Mouse (Mus musculus) neural tube, embryonic 14.5 days (tissue): ENCODE measurements around the gene Pros1. TPM values are rescaled to one million over a fixed set of nuclear protein-coding genes. Genes with fewer than 3 reads are reported as not detected.

Experiments
- ATAC-seq: fragments of 200-750 bp; cut with Nextera tagmentation; 2 replicates; pipeline ENCODE4 v1.8.0; 2017; ENCODE audit warnings: low read depth, mild to moderate bottlenecking, moderate TSS enrichment, moderate library complexity
- H3K27ac ChIP-seq: fragments of 300-500 bp; sonication (generic); 2 replicates; pipeline ENCODE4 v1.5.1; 2014; ENCODE audit warnings: low read depth, mild to moderate bottlenecking, control low read depth, low read length, moderate library complexity, mixed read lengths
- H3K27me3 ChIP-seq: fragments of 300-500 bp; sonication (generic); 2 replicates; pipeline ENCODE4 v1.6.1; 2014; ENCODE audit warnings: low read length; ENCODE audit not compliant: control insufficient read depth, insufficient read depth
- H3K36me3 ChIP-seq: fragments of 300-500 bp; sonication (generic); 2 replicates; pipeline ENCODE4 v1.6.1; 2014; ENCODE audit warnings: low read length, mixed read lengths; ENCODE audit not compliant: control insufficient read depth, insufficient read depth
- H3K4me1 ChIP-seq: fragments of 300-500 bp; sonication (generic); 2 replicates; pipeline ENCODE4 v1.6.1; 2014; ENCODE audit warnings: low read length; ENCODE audit not compliant: control insufficient read depth, insufficient read depth
- H3K4me2 ChIP-seq: fragments of 300-500 bp; sonication (generic); 2 replicates; pipeline ENCODE4 v1.6.1; 2014; ENCODE audit warnings: mild to moderate bottlenecking, low read depth, low read length, control low read depth
- H3K4me3 ChIP-seq: fragments of 300-500 bp; sonication (generic); 2 replicates; pipeline ENCODE4 v1.5.1; 2014; ENCODE audit warnings: low read depth, low read length, control low read depth, mixed read lengths
- H3K9ac ChIP-seq: fragments of 300-500 bp; sonication (generic); replicated peaks from 2 replicates; pipeline ENCODE4 v1.6.1; 2014; ENCODE audit warnings: low read depth, mild to moderate bottlenecking, control low read depth, low read length, mixed read lengths
- H3K9me3 ChIP-seq: fragments of 300-500 bp; sonication (generic); 2 replicates; pipeline ENCODE4 v1.6.1; 2016; ENCODE audit warnings: low read length; ENCODE audit not compliant: control insufficient read depth
- WGBS: fragments of 180-500 bp; shearing (Covaris S2); extraction: QIAGEN DNeasy Blood & Tissue Kit; methylation state at CpG from one replicate; pipeline ENCODE4 v1.1.7; 2014; 5-methylcytosine and 5-hydroxymethylcytosine counted together
- polyA plus RNA-seq: library from polyadenylated mRNA; unstranded; fragments of >200 nt; fragmentation: Nextera tagmentation; extraction: Ambion mirVana; gene quantifications from 2 replicates; pipeline ENCODE4 v1.2.1, GENCODE M21; 2014

Gene Pros1
- polyA plus RNA-seq, 1 experiment from 2014 or later, result 12.2 TPM

- no peak overlapping the region for H3K27ac ChIP-seq
- H3K4me1 ChIP-seq, result no peaks in the 10 kb centered on the region
- no peak overlapping the region for H3K4me3 ChIP-seq
- no peaks in the 10 kb centered on the region for H3K36me3 ChIP-seq
- no peak overlapping the region for H3K9ac ChIP-seq
- 87% methylated on average over 2 of the region's 2 CpGs for WGBS
- no peak overlapping the region for H3K4me2 ChIP-seq
- ATAC-seq, result no peak
- no peaks in the 10 kb centered on the region for H3K27me3 ChIP-seq
- H3K9me3 ChIP-seq, result no peaks in the 10 kb centered on the region
Measured at GRCm38 (mm10) chr16:62856273-62856672, 2.2 kb downstream of the Pros1 start.

GRCm38 (mm10) chr16:62857498-62857897 lies 3.4 kb downstream of the Pros1 start:
- H3K27ac ChIP-seq, result no peak overlapping the region
- no peaks in the 10 kb centered on the region for H3K27me3 ChIP-seq
- WGBS, result 91% methylated on average over 2 of the region's 2 CpGs
- H3K36me3 ChIP-seq, result no peaks in the 10 kb centered on the region
- H3K4me3 ChIP-seq, result no peak overlapping the region
- H3K4me1 ChIP-seq, result no peaks in the 10 kb centered on the region
- no peak overlapping the region for H3K9ac ChIP-seq
- no peaks in the 10 kb centered on the region for H3K9me3 ChIP-seq
- no peak for ATAC-seq
- no peak overlapping the region for H3K4me2 ChIP-seq

GRCm38 (mm10) chr16:62858018-62858417 lies 3.9 kb downstream of the Pros1 start:
- Histone ChIP-seq H3K36me3 (no peaks in the 10 kb centered on the region), H3K9me3 (no peaks in the 10 kb centered on the region), H3K4me3 (no peak overlapping the region), H3K4me1 (no peaks in the 10 kb centered on the region), H3K4me2 (no peak overlapping the region), H3K9ac (no peak overlapping the region), H3K27me3 (no peaks in the 10 kb centered on the region), H3K27ac (no peak overlapping the region)
- 90% methylated on average over 1 of the region's 1 CpGs for WGBS
- no peak for ATAC-seq

GRCm38 (mm10) chr16:62860140-62860539 lies 6.0 kb downstream of the Pros1 start:
- Histone ChIP-seq H3K9ac (no peak overlapping the region), H3K27me3 (no peaks in the 10 kb centered on the region), H3K4me2 (no peak overlapping the region), H3K4me1 (no peaks in the 10 kb centered on the region), H3K9me3 (no peaks in the 10 kb centered on the region), H3K27ac (no peak overlapping the region), H3K36me3 (no peaks in the 10 kb centered on the region), H3K4me3 (no peak overlapping the region)
- WGBS, result 87% methylated on average over 1 of the region's 1 CpGs
- ATAC-seq, result no peak

GRCm38 (mm10) chr16:62861455-62861854 lies 7.3 kb downstream of the Pros1 start:
- H3K4me2 ChIP-seq, result no peak overlapping the region
- H3K9ac ChIP-seq, result no peak overlapping the region
- H3K27me3 ChIP-seq, result no peaks in the 10 kb centered on the region
- no peak for ATAC-seq
- H3K27ac ChIP-seq, result no peak overlapping the region
- WGBS, result 72% methylated on average over 6 of the region's 6 CpGs
- H3K4me3 ChIP-seq, result no peak overlapping the region
- no peaks in the 10 kb centered on the region for H3K9me3 ChIP-seq
- H3K36me3 ChIP-seq, result no peaks in the 10 kb centered on the region
- no peaks in the 10 kb centered on the region for H3K4me1 ChIP-seq

- Histone ChIP-seq H3K27ac (no peak overlapping the region), H3K36me3 (no peaks in the 10 kb centered on the region), H3K4me2 (no peak overlapping the region), H3K4me3 (no peak overlapping the region), H3K9ac (no peak overlapping the region), H3K4me1 (no peaks in the 10 kb centered on the region; the same call in 1 of the 2 replicates), H3K27me3 (no peaks in the 10 kb centered on the region), H3K9me3 (no peaks in the 10 kb centered on the region)
- WGBS, result 23% methylated on average over 5 of the region's 5 CpGs
- ATAC-seq, result peak; percentile 60
Measured at GRCm38 (mm10) chr16:62872688-62873117, 18.6 kb downstream of the Pros1 start.

- no peak overlapping the region for H3K4me3 ChIP-seq
- H3K9ac ChIP-seq, result no peak overlapping the region
- H3K27me3 ChIP-seq, result no peaks in the 10 kb centered on the region
- ATAC-seq, result peak; percentile 71
- no peaks in the 10 kb centered on the region; the same call in 1 of the 2 replicates for H3K4me1 ChIP-seq
- 7% methylated on average over 4 of the region's 4 CpGs for WGBS
- H3K27ac ChIP-seq, result no peak overlapping the region
- H3K9me3 ChIP-seq, result no peaks in the 10 kb centered on the region
- H3K4me2 ChIP-seq, result no peak overlapping the region
- no peaks in the 10 kb centered on the region for H3K36me3 ChIP-seq
Measured at GRCm38 (mm10) chr16:62873180-62873579, 19.1 kb downstream of the Pros1 start.

- no peaks in the 10 kb centered on the region; the same call in 1 of the 2 replicates for H3K4me1 ChIP-seq
- no peaks in the 10 kb centered on the region for H3K36me3 ChIP-seq
- no peak overlapping the region for H3K4me2 ChIP-seq
- no peak for ATAC-seq
- H3K27ac ChIP-seq, result no peak overlapping the region
- no peaks in the 10 kb centered on the region for H3K9me3 ChIP-seq
- H3K4me3 ChIP-seq, result no peak overlapping the region
- WGBS, result 64% methylated on average over 6 of the region's 6 CpGs
- H3K9ac ChIP-seq, result no peak overlapping the region
- no peaks in the 10 kb centered on the region for H3K27me3 ChIP-seq
Measured at GRCm38 (mm10) chr16:62874065-62874464, 20.0 kb downstream of the Pros1 start.

- Histone ChIP-seq H3K4me3 (no peak overlapping the region), H3K9me3 (no peaks in the 10 kb centered on the region), H3K27ac (no peak overlapping the region), H3K4me1 (no peaks in the 10 kb centered on the region), H3K4me2 (no peak overlapping the region), H3K9ac (no peak overlapping the region), H3K36me3 (no peaks in the 10 kb centered on the region), H3K27me3 (no peaks in the 10 kb centered on the region)
- 88% methylated on average over 3 of the region's 3 CpGs for WGBS
- no peak for ATAC-seq
Measured at GRCm38 (mm10) chr16:62895824-62896223, 41.7 kb downstream of the Pros1 start.

- WGBS, result 90% methylated on average over 1 of the region's 1 CpGs
Measured at GRCm38 (mm10) chr16:62911364-62911763, 57.3 kb downstream of the Pros1 start.

More at GRCm38 (mm10) chr16:62911364-62911763, 57.3 kb downstream of the Pros1 start:
- H3K4me3 ChIP-seq, result no peak overlapping the region
- H3K4me1 ChIP-seq, result no peaks in the 10 kb centered on the region
- H3K4me2 ChIP-seq, result no peak overlapping the region
- H3K9me3 ChIP-seq, result no peaks in the 10 kb centered on the region
- ATAC-seq, result no peak
- no peak overlapping the region for H3K9ac ChIP-seq
- no peaks in the 10 kb centered on the region for H3K36me3 ChIP-seq
- no peaks in the 10 kb centered on the region for H3K27me3 ChIP-seq
- no peak overlapping the region for H3K27ac ChIP-seq
